Mouse (Mus musculus) liver, adult (tissue): Measurements from ENCODE around the gene Ank3.

Source experiments
- GATA4 ChIP-seq: IDR thresholded peaks from 2 replicates; pipeline ENCODE4 v1.6.1; 2014; ENCODE audit warnings: mild to moderate bottlenecking, low read length; ENCODE audit not compliant: insufficient replicate concordance

The Ank3 gene

DNA sequence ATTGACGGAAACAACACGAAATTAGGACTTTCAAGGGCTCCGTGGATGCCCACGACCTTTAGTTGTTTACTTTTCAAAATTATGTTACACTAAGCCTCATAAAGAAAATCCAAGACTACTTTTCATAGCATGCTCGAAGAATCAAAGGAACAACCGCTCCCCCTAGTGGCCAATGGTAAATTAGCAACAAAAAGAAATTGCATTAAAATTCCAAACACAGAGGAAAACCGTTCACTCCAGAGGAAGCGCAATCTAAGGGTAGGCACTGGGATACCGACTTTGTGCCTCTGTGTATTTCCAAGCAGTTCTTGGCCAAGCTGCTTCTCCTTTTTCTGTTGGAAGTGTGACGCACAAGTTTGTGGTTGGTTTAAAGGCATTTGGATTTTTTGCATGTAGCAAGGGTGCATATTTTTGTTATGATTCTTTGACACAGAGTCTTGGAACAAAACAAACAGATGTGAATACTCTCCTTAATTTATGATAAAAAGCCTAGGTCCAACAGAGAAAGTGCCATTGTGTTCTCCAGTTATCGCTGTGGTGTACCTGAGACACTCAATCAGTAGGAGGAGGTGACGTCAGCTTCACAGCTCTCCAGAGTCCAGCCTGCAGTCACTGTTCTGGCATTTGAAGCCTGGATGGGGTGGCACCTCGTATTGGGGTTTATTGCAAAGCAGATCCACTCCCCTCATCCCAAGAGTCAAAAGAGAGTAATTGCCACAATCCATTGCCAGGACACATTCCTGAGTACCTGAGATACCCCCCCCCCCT, 256.5 kb downstream of the Ank3 start:
- TF ChIP-seq GATA4, result no peak

DNA sequence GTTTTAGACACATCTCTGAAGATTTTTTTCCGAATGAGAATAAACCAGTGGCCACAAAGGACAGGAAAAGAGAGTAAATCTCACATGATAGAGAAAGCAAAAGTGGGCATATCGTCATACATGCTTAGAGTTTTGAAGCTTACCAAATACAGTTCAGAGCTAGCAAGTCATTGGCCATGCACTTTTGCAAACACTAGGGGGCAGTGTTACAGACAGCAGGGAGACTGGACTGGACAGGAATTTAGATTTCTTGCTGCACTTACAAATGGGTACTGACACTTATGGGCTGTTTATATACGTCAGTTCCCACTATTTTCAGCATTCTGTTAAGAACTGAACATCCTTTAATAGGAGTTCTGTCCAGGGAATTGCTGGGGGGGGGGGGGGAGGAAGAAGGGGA, 257.7 kb downstream of the Ank3 start:
- no peak for TF ChIP-seq GATA4

DNA sequence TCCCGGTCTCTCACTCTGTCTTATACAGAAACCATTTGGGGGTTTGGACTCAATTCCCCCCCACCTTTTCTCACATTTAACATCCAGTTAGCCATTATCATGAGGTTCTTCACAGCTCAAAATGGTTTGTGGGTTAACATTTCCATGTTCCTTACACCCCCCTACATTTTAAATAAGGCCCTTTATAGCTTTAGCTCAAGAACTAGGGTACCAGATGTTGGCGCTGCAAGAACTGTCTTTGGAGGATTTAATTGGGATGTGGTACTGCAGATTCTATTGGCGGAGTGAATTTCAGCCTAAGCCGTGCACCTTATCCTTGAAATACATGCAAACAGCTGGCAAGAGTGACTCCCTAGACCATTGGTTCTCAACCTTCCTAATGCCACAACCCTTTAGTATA, 261.2 kb downstream of the Ank3 start:
- no peak for TF ChIP-seq GATA4

DNA sequence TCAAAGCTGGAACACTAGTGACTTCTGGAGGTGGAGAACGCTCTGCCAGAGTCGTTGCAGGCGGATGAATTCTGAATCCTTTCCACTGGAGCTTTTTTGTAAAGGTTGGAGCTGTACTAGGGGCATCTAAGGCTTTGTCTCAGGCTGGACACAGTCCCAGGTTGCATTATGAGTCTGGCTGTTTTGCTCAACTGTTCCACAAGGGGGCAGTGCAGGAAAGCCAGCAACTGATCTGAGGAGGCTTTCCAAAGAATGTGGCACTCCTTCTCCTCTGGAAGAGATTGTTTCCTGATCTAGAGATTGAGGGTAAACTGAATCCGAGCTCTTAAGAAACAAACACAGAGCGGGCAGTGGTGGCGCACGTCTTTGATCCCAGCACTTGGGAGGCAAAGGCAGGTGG, 263.8 kb downstream of the Ank3 start:
- no peak for TF ChIP-seq GATA4

DNA sequence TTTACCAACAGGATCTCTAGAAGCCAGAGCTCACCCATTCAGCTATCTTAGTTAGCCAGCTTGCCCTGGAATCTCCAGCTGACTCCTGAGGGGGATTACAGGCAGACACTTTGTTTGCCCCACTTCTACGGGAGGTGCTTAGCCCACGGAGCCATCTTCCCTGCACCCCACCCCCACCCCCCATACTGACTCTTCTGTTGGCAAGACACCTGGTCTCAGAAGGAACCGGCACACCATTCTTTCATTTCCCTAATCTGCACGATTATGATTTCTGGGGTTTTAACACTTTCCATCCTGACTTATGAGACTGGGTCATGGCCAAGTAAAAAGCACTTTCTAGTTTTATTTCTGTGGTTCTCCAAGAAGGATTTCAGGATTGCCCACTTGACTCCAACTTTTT, 268.9 kb downstream of the Ank3 start:
- no peak for TF ChIP-seq GATA4

DNA sequence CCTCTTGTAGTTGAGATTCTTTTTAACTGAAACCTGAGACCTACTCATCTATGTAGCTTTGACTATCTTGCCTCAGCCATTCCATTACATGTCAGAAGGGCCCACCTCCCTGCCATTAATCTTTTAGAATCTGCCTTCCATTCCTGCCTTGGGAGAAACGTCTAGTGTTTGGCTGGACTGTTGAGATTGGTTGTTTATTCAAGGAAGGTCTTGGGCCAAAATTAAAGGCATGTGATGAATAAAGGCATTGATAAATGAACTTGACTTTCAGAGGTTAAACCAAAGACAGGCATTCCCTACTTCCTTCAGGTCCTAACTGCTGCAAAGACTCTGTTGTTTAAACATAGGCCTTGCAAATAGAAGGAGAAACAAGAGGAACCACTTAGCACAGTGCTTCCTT, 271.9 kb downstream of the Ank3 start:
- no peak for TF ChIP-seq GATA4

DNA sequence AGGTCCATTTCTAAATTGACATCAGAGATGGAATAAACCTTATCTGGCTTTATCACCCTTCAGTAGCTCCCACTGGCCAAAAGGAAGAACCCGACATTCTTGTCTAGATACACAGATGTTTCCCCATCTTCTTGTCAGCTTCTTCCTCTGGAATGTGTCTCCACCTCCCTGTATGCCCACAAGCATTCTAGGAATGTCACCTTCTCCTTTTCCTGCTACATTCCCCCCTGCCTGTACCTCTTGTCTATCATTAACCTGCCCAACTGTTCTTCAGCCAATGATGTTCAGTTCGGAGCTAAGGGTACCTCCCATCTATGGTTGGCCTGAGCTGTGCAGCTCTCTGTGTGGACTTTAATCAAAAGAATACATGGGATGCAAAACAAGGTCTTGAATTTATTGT, 272.4 kb downstream of the Ank3 start:
- no peak for TF ChIP-seq GATA4

DNA sequence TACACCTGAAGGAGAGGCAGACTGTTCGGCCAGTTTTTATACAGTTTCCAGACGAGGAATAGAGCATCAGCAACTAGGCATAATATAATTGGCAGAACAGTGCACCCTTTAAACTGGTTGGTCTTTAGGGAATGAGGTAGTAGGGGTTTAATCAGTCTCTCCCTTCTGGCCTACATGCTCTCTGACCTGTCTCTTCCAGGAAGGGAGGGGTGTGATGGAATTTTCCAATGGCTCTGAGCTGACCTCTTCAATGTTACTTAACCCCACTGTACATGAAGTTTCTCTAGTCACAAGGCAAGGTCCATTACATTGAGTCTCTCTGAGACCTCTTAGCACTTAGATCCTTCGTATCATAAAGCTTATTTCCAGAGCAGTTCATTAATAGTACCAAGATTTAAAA, 272.9 kb downstream of the Ank3 start:
- TF ChIP-seq GATA4, result no peak

DNA sequence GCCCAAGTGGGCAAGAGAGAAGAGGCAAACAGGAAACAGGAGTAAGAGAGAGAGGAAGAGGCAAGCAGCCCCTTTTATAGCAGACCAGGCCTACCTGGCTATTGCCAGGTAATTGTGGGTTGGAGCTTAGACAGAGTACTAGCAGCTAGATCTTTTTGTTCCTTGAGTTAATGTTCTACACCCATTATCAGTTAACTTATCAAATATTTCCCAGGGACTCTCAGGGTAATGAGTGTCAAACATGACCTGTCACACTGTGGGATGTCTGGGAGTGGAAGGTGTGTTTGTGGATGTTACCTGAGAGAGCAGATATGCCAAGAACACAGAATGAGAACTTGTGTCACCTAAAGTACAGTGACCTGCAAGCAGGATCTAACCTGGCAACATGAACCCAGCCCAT, 274.0 kb downstream of the Ank3 start:
- no peak for TF ChIP-seq GATA4

DNA sequence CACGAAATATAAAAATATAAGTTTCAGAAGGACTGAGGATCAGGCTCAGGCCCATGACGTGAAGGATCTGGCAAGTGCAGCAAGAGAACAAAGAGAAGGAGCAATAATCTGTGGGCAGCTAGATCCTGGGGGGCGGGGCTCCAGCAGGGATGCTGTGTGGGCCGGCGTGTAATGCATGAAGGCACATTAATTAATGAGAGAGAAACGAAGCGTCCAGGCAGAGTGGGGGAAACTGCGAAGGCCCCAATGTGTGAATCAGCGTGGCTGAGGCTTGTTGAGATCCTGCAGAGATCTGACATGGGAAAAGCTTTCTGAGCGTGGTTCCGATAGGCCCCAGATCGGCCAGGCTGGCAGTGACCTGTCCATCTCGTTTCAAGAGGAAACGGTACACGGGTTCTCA, 279.7 kb downstream of the Ank3 start:
- no peak for TF ChIP-seq GATA4

DNA sequence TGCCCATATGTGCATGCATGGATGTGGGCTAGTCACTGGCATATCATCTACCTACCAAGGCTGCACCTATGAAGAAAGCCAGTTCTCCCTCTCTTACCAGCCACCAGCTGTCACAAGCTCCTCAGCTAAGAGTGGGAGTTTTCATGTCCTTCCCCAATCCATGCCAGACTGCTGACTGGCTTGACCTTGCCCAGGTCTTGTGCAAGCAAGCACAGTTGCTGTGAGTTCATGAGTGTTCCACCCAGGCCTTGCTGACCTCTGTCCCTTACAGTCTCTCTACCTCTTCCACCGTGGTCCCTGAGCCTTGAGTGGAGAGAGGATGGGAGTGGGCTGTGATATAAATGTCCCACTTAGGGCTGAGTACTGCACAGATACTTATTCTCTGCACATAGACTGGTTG, 287.8 kb downstream of the Ank3 start:
- no peak for TF ChIP-seq GATA4

DNA sequence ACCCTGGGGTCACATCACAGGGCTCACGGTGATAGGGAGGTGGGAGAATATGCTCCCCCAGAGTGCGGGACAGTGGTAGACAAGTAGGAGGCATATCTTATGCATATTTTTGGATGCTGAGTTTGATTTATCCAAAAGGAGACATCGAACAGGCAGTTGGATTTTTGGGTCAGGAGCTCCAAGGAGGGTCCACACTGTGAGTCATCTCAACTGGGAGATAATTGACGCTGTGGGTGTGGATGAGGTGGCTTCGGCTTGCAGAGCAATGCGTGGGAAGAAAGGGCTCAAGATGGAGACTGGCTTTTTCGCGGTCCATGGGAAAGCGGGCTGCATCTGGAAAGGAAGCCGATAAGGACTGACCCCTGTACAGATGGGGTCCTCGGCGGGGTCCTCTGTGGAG, 290.5 kb downstream of the Ank3 start:
- no peak for TF ChIP-seq GATA4

DNA sequence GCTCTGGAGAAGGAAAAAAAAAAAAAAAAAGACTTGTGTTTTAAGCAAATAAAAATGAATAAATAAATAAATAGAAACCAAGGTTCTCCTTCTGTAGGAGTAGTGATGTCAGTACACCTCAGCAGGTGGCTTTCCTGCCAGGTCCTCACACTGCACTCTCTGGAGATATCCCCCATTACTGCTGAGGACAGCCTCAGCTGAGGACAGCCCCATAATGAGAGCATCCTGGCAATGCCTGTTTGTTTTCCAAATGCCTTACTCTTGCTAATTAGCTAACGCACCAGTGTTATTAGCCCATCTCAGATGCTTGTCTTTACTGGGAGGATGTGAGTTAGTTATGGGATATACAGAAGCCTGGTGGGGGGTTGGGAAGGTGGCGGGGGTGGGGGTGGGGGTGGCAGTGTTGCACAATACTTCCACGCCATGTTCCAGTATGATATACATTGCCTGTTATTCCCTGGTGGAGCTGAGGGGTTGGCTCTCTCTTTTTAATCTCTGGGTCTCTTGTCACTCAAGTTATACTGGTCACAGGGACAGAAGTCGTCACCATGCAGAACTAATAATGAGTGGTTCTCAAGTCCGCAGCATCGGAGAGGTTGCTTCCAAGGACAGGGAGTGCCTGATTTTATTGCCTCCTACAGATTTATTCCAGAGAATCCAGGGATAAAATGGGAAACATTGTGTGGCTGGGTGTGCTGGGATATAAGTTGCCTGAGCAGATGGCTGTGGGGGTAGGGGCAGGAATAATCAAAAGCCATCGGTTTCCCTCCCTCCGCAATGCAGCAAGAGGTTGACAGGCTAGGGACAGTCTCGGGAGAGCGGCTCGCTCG, 291.8 kb downstream of the Ank3 start:
- TF ChIP-seq GATA4, result no peak

DNA sequence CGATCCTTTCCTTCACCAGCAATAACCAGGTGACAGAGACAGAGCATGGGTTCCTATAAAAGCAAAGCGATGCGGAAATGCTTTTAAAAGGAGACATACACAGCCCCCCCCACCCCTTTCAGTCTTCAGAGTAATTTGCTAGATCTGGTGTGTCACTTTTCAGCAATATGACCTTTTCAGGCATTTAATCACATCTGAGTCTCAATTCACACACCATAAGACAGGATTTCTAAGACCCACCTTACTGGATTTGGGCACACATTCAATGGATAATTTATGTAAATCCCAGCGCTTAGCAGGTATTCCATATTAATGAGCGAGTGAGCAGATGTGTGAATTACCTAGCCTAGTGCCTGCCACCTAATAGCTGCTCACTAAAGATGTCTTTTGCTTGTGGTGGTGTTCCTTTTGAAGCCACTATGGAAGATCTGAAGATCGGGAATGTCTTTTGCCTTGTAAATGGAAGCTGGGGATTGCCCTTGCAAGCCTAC, 292.4 kb downstream of the Ank3 start:
- no peak for TF ChIP-seq GATA4

DNA sequence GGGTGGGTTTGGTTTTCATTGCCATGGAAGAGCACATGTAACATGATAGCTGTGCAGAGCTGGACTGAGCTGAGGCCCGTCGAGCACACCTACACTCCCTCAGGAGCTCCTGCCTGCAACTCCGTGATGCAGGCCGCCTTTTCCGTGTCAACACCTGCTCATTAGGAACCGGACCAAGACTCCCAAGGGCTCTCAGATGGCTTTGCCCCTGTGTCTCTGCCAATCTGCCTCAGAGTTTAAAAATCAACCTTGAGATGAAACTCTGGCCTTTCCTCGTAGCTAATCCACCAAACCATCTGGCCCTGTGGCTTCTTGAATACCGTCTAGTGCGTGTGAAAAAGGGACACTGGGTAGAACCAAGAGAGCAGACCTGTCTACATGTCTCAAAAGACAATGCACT, 297.4 kb downstream of the Ank3 start:
- TF ChIP-seq GATA4, result no peak

DNA sequence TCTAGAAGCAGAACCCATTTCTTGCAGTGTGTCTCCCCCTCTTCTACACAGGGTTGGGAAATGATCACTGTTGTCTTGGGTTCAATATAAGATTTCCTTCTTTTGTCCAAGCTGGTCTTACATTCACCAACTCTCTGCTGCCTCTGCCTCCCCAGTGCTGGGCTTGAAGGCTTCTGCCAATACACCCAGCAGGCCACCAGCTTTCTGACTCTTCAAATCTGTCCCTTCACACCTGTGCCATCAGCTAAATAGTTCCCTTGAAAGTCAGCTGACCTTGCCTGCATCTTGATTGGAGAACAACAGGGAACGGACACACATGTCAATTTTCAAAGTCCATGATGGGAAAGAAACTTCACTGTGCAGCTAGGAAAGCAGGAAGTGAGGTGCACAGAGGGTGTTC, 300.1 kb downstream of the Ank3 start:
- no peak for TF ChIP-seq GATA4
